10 mouse cellular contexts compared by ENCODE assay signal in genomic region chr1:140171581-140172154, GRCm38 (mm10). TPM values are rescaled to one million over a fixed set of nuclear protein-coding genes. Genes with fewer than 3 reads are reported as not detected.
DNase-seq lines count a peak whose midpoint lies in the region; ATAC-seq and TF ChIP-seq lines count a peak whose summit lies in the region.
"Had no signal": no experiment of that assay in that cellular context is flagged by ENCODE, and none has a peak within 500 bp of the region (broad histone marks: within the 10 kb centered on the region; RNA-seq: fewer than 3 reads in every experiment).

No protein-coding gene starts in this region.

- WGBS in forebrain, embryonic 12.5 days: 42% methylated on average over 4 of the region's 4 CpGs
- 49% methylated on average over 4 of the region's 4 CpGs for WGBS in forebrain, embryonic 11.5 days

- no peak overlapping the region for H3K4me3 ChIP-seq in forebrain, embryonic 12.5 days (replicated peaks)
- no peak overlapping the region for H3K4me3 ChIP-seq in forebrain, embryonic 11.5 days (ENCODE audit: low read depth, low read length)
- no peak overlapping the region for H3K4me3 ChIP-seq in CH12.LX (replicated peaks in 1 of 3; ENCODE audit: low read depth in 2 of 3, low read length in 2 of 3, poor library complexity in 1 of 3)
- H3K4me3 ChIP-seq: neural tube, embryonic 15.5 days had no signal

- H3K27me3 ChIP-seq in forebrain, embryonic 12.5 days: no peaks in the 10 kb centered on the region
- H3K27me3 ChIP-seq in forebrain, embryonic 11.5 days (ENCODE audit: control insufficient read depth, insufficient read depth, low read length): no peaks in the 10 kb centered on the region
- H3K27me3 ChIP-seq in CH12.LX (replicated peaks): no peaks in the 10 kb centered on the region
- H3K27me3 ChIP-seq: neural tube, embryonic 15.5 days had no signal

- no peak overlapping the region for H3K4me2 ChIP-seq in forebrain, embryonic 12.5 days
- H3K4me2 ChIP-seq in forebrain, embryonic 11.5 days (ENCODE audit: low read depth, low read length, severe bottlenecking): no peak overlapping the region
- no peak overlapping the region for H3K4me2 ChIP-seq in CH12.LX (ENCODE audit: insufficient read depth, low read depth, poor library complexity, severe bottlenecking)
- H3K4me2 ChIP-seq: neural tube, embryonic 15.5 days had no signal

- no peaks in the 10 kb centered on the region for H3K79me2 ChIP-seq in CH12.LX (replicated peaks; ENCODE audit: control insufficient read depth, extremely low read depth, insufficient read depth, poor library complexity, severe bottlenecking)

- no peak overlapping the region for H3K27ac ChIP-seq in forebrain, embryonic 12.5 days
- H3K27ac ChIP-seq in forebrain, embryonic 11.5 days (ENCODE audit: low read depth, low read length): no peak overlapping the region
- H3K27ac ChIP-seq in CH12.LX (ENCODE audit: insufficient read depth, low read depth): no peak overlapping the region
- H3K27ac ChIP-seq: neural tube, embryonic 15.5 days had no signal

- DNase-seq in forebrain, embryonic 11.5 days (ENCODE audit: low spot score): no peak
- peak; percentile 13 for DNase-seq in layer of hippocampus, adult 11-12 months (ENCODE audit: low spot score)
- DNase-seq in layer of hippocampus, postnatal 10 days (ENCODE audit: low spot score in 2 of 2): no peak
- peak; percentile 8 for DNase-seq in CH12.LX (ENCODE audit: extremely low read depth)
- DNase-seq in embryo, embryonic 11 days: peak; percentile 28
- no peak for DNase-seq in spleen, adult 12 weeks (ENCODE audit: low spot score)
- DNase-seq in frontal cortex, postnatal 36 days (ENCODE audit: low spot score in 2 of 2): no peak
- DNase-seq: lung, postnatal 36 days had no signal

- in situ Hi-C loops in CH12.LX (cut with MboI; ENCODE audit: low pct_ligation_motif_present, low pct_unique_long_range_greater_than_20kb, low sequenced_read_pairs): loop anchor here (25.0 kb wide), 2 partner anchors 366 to 491 kb away; no protein-coding TSS in a partner anchor

- H3K9ac ChIP-seq in forebrain, embryonic 12.5 days: no peak overlapping the region
- H3K9ac ChIP-seq in forebrain, embryonic 11.5 days (ENCODE audit: low read length): no peak overlapping the region
- H3K9ac ChIP-seq in CH12.LX (ENCODE audit: insufficient read depth, low read depth): no peak overlapping the region
- H3K9ac ChIP-seq: neural tube, embryonic 15.5 days had no signal

- dilution Hi-C loops in CH12.LX (cut with MboI; ENCODE audit: extremely low pct_ligation_motif_present, extremely low pct_unique_long_range_greater_than_20kb, low sequenced_read_pairs): no loop called here

- H3K36me3 ChIP-seq in forebrain, embryonic 12.5 days (replicated peaks): no peaks in the 10 kb centered on the region
- H3K36me3 ChIP-seq in forebrain, embryonic 11.5 days (ENCODE audit: control insufficient read depth, insufficient read depth, low read length): no peaks in the 10 kb centered on the region
- no peaks in the 10 kb centered on the region for H3K36me3 ChIP-seq in CH12.LX (replicated peaks in 1 of 2; ENCODE audit: control insufficient read depth in 1 of 2, insufficient read depth in 1 of 2, low read length in 1 of 2)
- H3K36me3 ChIP-seq: neural tube, embryonic 15.5 days had no signal

- peak in 1 of 2 experiments; percentile 64; a peak in 2 of 4 replicates for TF ChIP-seq CTCF in CH12.LX (conservative IDR thresholded peaks at IDR 0.05 in 1 of 2, IDR thresholded peaks at IDR 0.05 in 1 of 2; ENCODE audit: low read depth in 2 of 2, low read length in 2 of 2)

- 0 out of 2 replicates have a peak, but pooled peaks have one; percentile 51 for ATAC-seq in forebrain, embryonic 12.5 days (ENCODE audit: low FRiP score)
- no peak; the same call in 1 of the 2 replicates for ATAC-seq in forebrain, embryonic 11.5 days (replicated peaks; ENCODE audit: low FRiP score)

- no peaks in the 10 kb centered on the region for H3K4me1 ChIP-seq in forebrain, embryonic 12.5 days
- H3K4me1 ChIP-seq in forebrain, embryonic 11.5 days (replicated peaks; ENCODE audit: control insufficient read depth, insufficient read depth, low read length): no peaks in the 10 kb centered on the region
- H3K4me1 ChIP-seq in CH12.LX (ENCODE audit: control insufficient read depth in 1 of 2, insufficient read depth in 2 of 2): no peaks in the 10 kb centered on the region
- H3K4me1 ChIP-seq: neural tube, embryonic 15.5 days had no signal

- TF ChIP-seq RAD21 in CH12.LX (IDR thresholded peaks at IDR 0.05; ENCODE audit: low read depth, low read length): peak; percentile 75

- no peaks in the 10 kb centered on the region for H3K9me3 ChIP-seq in forebrain, embryonic 12.5 days
- no peaks in the 10 kb centered on the region for H3K9me3 ChIP-seq in forebrain, embryonic 11.5 days (ENCODE audit: control insufficient read depth, low read length)
- H3K9me3 ChIP-seq in CH12.LX (replicated peaks; ENCODE audit: low read length): peaks cover 7% of the 10 kb centered on the region
- H3K9me3 ChIP-seq: neural tube, embryonic 15.5 days had no signal

- no peak for TF ChIP-seq POLR2A in CH12.LX (IDR thresholded peaks at IDR 0.05; ENCODE audit: low read depth, low read length)

- TF ChIP-seq EP300 in CH12.LX (IDR thresholded peaks at IDR 0.05; ENCODE audit: low read length): no peak

TF ChIP-seq in CH12.LX, 34 proteins besides CTCF, POLR2A, EP300 and RAD21:
- TF ChIP-seq BHLHE40 (IDR thresholded peaks at IDR 0.05; ENCODE audit: low read depth, low read length): no peak
- TF ChIP-seq SMC3 (IDR thresholded peaks at IDR 0.05; ENCODE audit: low read depth, low read length): peak; percentile 56

RNA-seq across cellular contexts. Expression of gene Cfh, which starts 11.9 kb away (rescaled TPM):
- 2.4 and 2.7 TPM in 2 replicates for polyA plus RNA-seq in forebrain, embryonic 12.5 days (2016; fragmentation: Nextera tagmentation; extraction: Ambion mirVana)
- 2.2 and 2.4 TPM in 2 replicates for polyA plus RNA-seq in forebrain, embryonic 11.5 days (2014; fragmentation: Nextera tagmentation; extraction: Ambion mirVana)
- 10 to 100 TPM; 14.1 to 14.4 TPM for total RNA-seq in layer of hippocampus, postnatal 10 days (2021)
- total RNA-seq in CH12.LX (2012; rRNA removed) (not detected in 2 replicates), CH12.LX (2014; rRNA removed) (not detected in 2 replicates)
- polyA plus RNA-seq in CH12.LX (2012; ENCODE audit: insufficient read length, low read depth): not detected in 2 replicates

Comparison
In these comparisons a context has a peak if more than half of its experiments do, and no peak if none do; other contexts are left out.
1. DNase-seq: peak in layer of hippocampus, adult 11-12 months (single experiment), CH12.LX (single experiment) and embryo, embryonic 11 days (single experiment); none in forebrain, embryonic 11.5 days (single experiment), layer of hippocampus, postnatal 10 days (0 of 2), spleen, adult 12 weeks (single experiment) and frontal cortex, postnatal 36 days (0 of 2).